18 mouse cellular contexts compared by ENCODE assay signal in genomic region chr3:52558765-52559164, GRCm38 (mm10).
DNase-seq lines count a peak whose midpoint lies in the region; ATAC-seq lines count a peak whose summit lies in the region.
"Had no signal": no experiment of that assay in that cellular context is flagged by ENCODE, and none has a peak within 500 bp of the region (broad histone marks: within the 10 kb centered on the region; RNA-seq: fewer than 3 reads in every experiment).

No protein-coding gene starts in this region.

- H3K4me1 ChIP-seq in forebrain, embryonic 14.5 days (ENCODE audit: control insufficient read depth, insufficient read depth, low read length): no peaks in the 10 kb centered on the region
- no peaks in the 10 kb centered on the region for H3K4me1 ChIP-seq in forebrain, embryonic 12.5 days
- no peaks in the 10 kb centered on the region for H3K4me1 ChIP-seq in neural tube, embryonic 11.5 days (ENCODE audit: control insufficient read depth, insufficient read depth, low read length)
- H3K4me1 ChIP-seq in midbrain, embryonic 14.5 days (ENCODE audit: control insufficient read depth, insufficient read depth, low read length): 0 out of 2 replicates have a peak, but pooled peaks cover 3% of the 10 kb centered on the region
- H3K4me1 ChIP-seq: forebrain, embryonic 13.5 days; heart, embryonic 15.5 days; stomach, embryonic 15.5 days had no signal

- no peak for ATAC-seq in forebrain, embryonic 14.5 days
- no peak for ATAC-seq in forebrain, embryonic 12.5 days (ENCODE audit: low FRiP score)
- ATAC-seq in neural tube, embryonic 11.5 days (ENCODE audit: insufficient read depth, low FRiP score, low TSS enrichment): peak; percentile 55; the same call in 1 of the 2 replicates
- no peak for ATAC-seq in midbrain, embryonic 14.5 days (ENCODE audit: low FRiP score, low TSS enrichment)
- ATAC-seq in erythroid progenitor cell, adult 5-6 weeks (replicated peaks; ENCODE audit: low FRiP score, poor library complexity, severe bottlenecking): no peak
- ATAC-seq: forebrain, embryonic 13.5 days had no signal

- no peaks in the 10 kb centered on the region for H3K9me3 ChIP-seq in forebrain, embryonic 14.5 days (replicated peaks; ENCODE audit: control insufficient read depth, low read length)
- no peaks in the 10 kb centered on the region for H3K9me3 ChIP-seq in forebrain, embryonic 12.5 days
- H3K9me3 ChIP-seq in neural tube, embryonic 11.5 days (ENCODE audit: control insufficient read depth, low read length): no peaks in the 10 kb centered on the region
- no peaks in the 10 kb centered on the region for H3K9me3 ChIP-seq in midbrain, embryonic 14.5 days (ENCODE audit: control insufficient read depth, low read length)
- H3K9me3 ChIP-seq: embryonic facial prominence, embryonic 15.5 days; forebrain, embryonic 13.5 days; heart, embryonic 15.5 days; stomach, embryonic 15.5 days had no signal

- H3K9ac ChIP-seq in forebrain, embryonic 14.5 days (ENCODE audit: low read length): no peak overlapping the region
- no peak overlapping the region for H3K9ac ChIP-seq in forebrain, embryonic 12.5 days
- no peak overlapping the region for H3K9ac ChIP-seq in neural tube, embryonic 11.5 days (ENCODE audit: low read length)
- no peak overlapping the region for H3K9ac ChIP-seq in midbrain, embryonic 14.5 days (replicated peaks; ENCODE audit: low read length)
- H3K9ac ChIP-seq: embryonic facial prominence, embryonic 15.5 days; forebrain, embryonic 13.5 days; heart, embryonic 15.5 days; stomach, embryonic 15.5 days had no signal

- no peak overlapping the region for H3K27ac ChIP-seq in forebrain, embryonic 14.5 days (ENCODE audit: low read depth, low read length)
- H3K27ac ChIP-seq in forebrain, embryonic 12.5 days: no peak overlapping the region
- no peak overlapping the region for H3K27ac ChIP-seq in neural tube, embryonic 11.5 days (ENCODE audit: low read depth, low read length)
- H3K27ac ChIP-seq in midbrain, embryonic 14.5 days (replicated peaks; ENCODE audit: low read depth, low read length): no peak overlapping the region
- H3K27ac ChIP-seq: embryonic facial prominence, embryonic 15.5 days; forebrain, embryonic 13.5 days; heart, embryonic 15.5 days; stomach, embryonic 15.5 days had no signal

- no peak overlapping the region for H3K4me2 ChIP-seq in forebrain, embryonic 14.5 days (ENCODE audit: low read length)
- no peak overlapping the region for H3K4me2 ChIP-seq in forebrain, embryonic 12.5 days
- H3K4me2 ChIP-seq in neural tube, embryonic 11.5 days (ENCODE audit: low read depth): no peak overlapping the region
- no peak overlapping the region for H3K4me2 ChIP-seq in midbrain, embryonic 14.5 days (ENCODE audit: low read length)
- H3K4me2 ChIP-seq: embryonic facial prominence, embryonic 15.5 days; forebrain, embryonic 13.5 days; heart, embryonic 15.5 days; stomach, embryonic 15.5 days had no signal

- 66% methylated on average over 6 of the region's 6 CpGs for WGBS in forebrain, embryonic 14.5 days
- 83% methylated on average over 6 of the region's 6 CpGs for WGBS in forebrain, embryonic 12.5 days
- 60% methylated on average over 6 of the region's 6 CpGs for WGBS in neural tube, embryonic 11.5 days
- WGBS in midbrain, embryonic 14.5 days: 65% methylated on average over 6 of the region's 6 CpGs

- no peaks in the 10 kb centered on the region for H3K27me3 ChIP-seq in forebrain, embryonic 14.5 days (replicated peaks; ENCODE audit: control insufficient read depth, insufficient read depth, low read length)
- H3K27me3 ChIP-seq in forebrain, embryonic 12.5 days: no peaks in the 10 kb centered on the region
- no peaks in the 10 kb centered on the region for H3K27me3 ChIP-seq in neural tube, embryonic 11.5 days (ENCODE audit: control insufficient read depth, insufficient read depth, low read length)
- no peaks in the 10 kb centered on the region for H3K27me3 ChIP-seq in midbrain, embryonic 14.5 days (ENCODE audit: control insufficient read depth, insufficient read depth, low read length)
- H3K27me3 ChIP-seq: forebrain, embryonic 13.5 days; heart, embryonic 15.5 days; stomach, embryonic 15.5 days had no signal

- H3K36me3 ChIP-seq in forebrain, embryonic 14.5 days (ENCODE audit: control insufficient read depth, insufficient read depth, low read length): no peaks in the 10 kb centered on the region
- H3K36me3 ChIP-seq in forebrain, embryonic 12.5 days (replicated peaks): no peaks in the 10 kb centered on the region
- no peaks in the 10 kb centered on the region for H3K36me3 ChIP-seq in neural tube, embryonic 11.5 days (ENCODE audit: control insufficient read depth, insufficient read depth, low read length)
- no peaks in the 10 kb centered on the region for H3K36me3 ChIP-seq in midbrain, embryonic 14.5 days (ENCODE audit: control insufficient read depth, insufficient read depth, low read length)
- H3K36me3 ChIP-seq: embryonic facial prominence, embryonic 15.5 days; heart, embryonic 15.5 days; stomach, embryonic 15.5 days had no signal

- H3K4me3 ChIP-seq in forebrain, embryonic 14.5 days (ENCODE audit: low read depth, low read length): no peak overlapping the region
- no peak overlapping the region for H3K4me3 ChIP-seq in forebrain, embryonic 12.5 days (replicated peaks)
- no peak overlapping the region for H3K4me3 ChIP-seq in neural tube, embryonic 11.5 days (ENCODE audit: low read depth, low read length)
- H3K4me3 ChIP-seq in midbrain, embryonic 14.5 days (replicated peaks; ENCODE audit: low read depth, low read length): no peak overlapping the region
- H3K4me3 ChIP-seq: embryonic facial prominence, embryonic 15.5 days; forebrain, embryonic 13.5 days; heart, embryonic 15.5 days; stomach, embryonic 15.5 days had no signal

- peak; percentile 35 for DNase-seq in forebrain, embryonic 14.5 days (ENCODE audit: low spot score)
- peak; percentile 64 for DNase-seq in neural tube, embryonic 11.5 days (ENCODE audit: low spot score)
- DNase-seq in neural tube, embryonic 10.5 days (ENCODE audit: extremely low spot score, low spot score): no peak
- DNase-seq in midbrain, embryonic 14.5 days: peak; percentile 37
- DNase-seq in right cerebral cortex, postnatal 10 days (ENCODE audit: low spot score in 2 of 2): no peak
- no peak for DNase-seq in lung, postnatal 10 days
- DNase-seq: adrenal gland, adult 8-10 months; cerebellum, adult 11 months; kidney, adult 8-10 months; kidney, postnatal 4 days; lung, postnatal 14 days; thymus, adult 2 months had no signal

Comparison
In these comparisons a context has a peak if more than half of its experiments do, and no peak if none do; other contexts are left out.
1. DNase-seq: peak in forebrain, embryonic 14.5 days (single experiment), neural tube, embryonic 11.5 days (single experiment) and midbrain, embryonic 14.5 days (single experiment); none in neural tube, embryonic 10.5 days (single experiment), right cerebral cortex, postnatal 10 days (0 of 2) and lung, postnatal 10 days (single experiment).